In the genomic region with DNA sequence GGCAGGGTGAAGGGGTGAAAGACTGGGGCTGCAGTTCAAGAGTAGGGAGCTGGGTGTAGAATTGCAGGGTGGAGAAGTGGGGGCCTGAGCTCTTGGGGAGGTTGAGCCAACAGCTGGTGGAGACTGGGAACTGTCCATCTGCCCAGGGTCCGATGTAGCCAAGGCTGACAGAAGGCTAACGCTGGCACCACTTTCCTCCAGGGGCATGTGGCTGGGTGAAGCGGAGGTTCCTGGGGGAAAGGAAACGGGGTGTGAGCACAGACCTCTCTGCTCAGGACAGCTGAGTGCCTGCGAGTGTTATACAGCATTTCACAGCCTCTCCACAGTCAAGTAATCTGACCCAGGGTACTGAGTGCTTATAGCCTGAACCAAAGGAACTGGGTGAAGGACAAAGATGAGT, we compare ENCODE assay signal across 20 mouse cellular contexts. TPM values are rescaled to one million over a fixed set of nuclear protein-coding genes. Genes with fewer than 3 reads are reported as not detected.
A peak's percentile ranks its signal among the peaks of the same experiment; 100 is the strongest.
DNase-seq lines count a peak whose midpoint lies in the region; ATAC-seq and TF ChIP-seq lines count a peak whose summit lies in the region.
"Had no signal": no experiment of that assay in that cellular context is flagged by ENCODE, and none has a peak within 500 bp of the region (broad histone marks: within the 10 kb centered on the region; RNA-seq: fewer than 3 reads in every experiment).

No protein-coding gene starts in this region.

- no peak overlapping the region for H3K4me3 ChIP-seq in cerebellum, adult 2 months (replicated peaks; ENCODE audit: insufficient read depth, low read depth, low read length)
- no peak overlapping the region for H3K4me3 ChIP-seq in neural tube, embryonic 15.5 days (replicated peaks)
- H3K4me3 ChIP-seq: embryonic facial prominence, embryonic 12.5 days; forebrain, embryonic 15.5 days had no signal

- no peak overlapping the region for H3K4me2 ChIP-seq in neural tube, embryonic 15.5 days
- H3K4me2 ChIP-seq: forebrain, embryonic 15.5 days had no signal

- peaks cover 39% of the 10 kb centered on the region for H3K4me1 ChIP-seq in cerebellum, adult 2 months (ENCODE audit: control insufficient read depth, insufficient read depth, low read length)
- H3K4me1 ChIP-seq in neural tube, embryonic 15.5 days, result peaks cover 60% of the 10 kb centered on the region

- no peaks in the 10 kb centered on the region for H3K27me3 ChIP-seq in cerebellum, adult 2 months (ENCODE audit: control insufficient read depth, insufficient read depth, low read length)
- H3K27me3 ChIP-seq in neural tube, embryonic 15.5 days (replicated peaks), result no peaks in the 10 kb centered on the region
- H3K27me3 ChIP-seq: forebrain, embryonic 13.5 days; forebrain, embryonic 15.5 days had no signal

- TF ChIP-seq POLR2A in cerebellum, adult 2 months (IDR thresholded peaks at IDR 0.05; ENCODE audit: borderline replicate concordance, insufficient read depth, low read length), result no peak

- TF ChIP-seq CTCF in cerebellum, adult 2 months (IDR thresholded peaks at IDR 0.05; ENCODE audit: borderline replicate concordance, insufficient read depth, low read depth, low read length), result no peak

- H3K36me3 ChIP-seq in neural tube, embryonic 15.5 days, result peaks cover 37% of the 10 kb centered on the region

- no peak overlapping the region for H3K27ac ChIP-seq in cerebellum, adult 2 months (ENCODE audit: insufficient read depth, low read length)
- no peak overlapping the region for H3K27ac ChIP-seq in neural tube, embryonic 15.5 days (replicated peaks)
- H3K27ac ChIP-seq: embryonic facial prominence, embryonic 12.5 days; forebrain, embryonic 13.5 days; forebrain, embryonic 15.5 days had no signal

- 0 out of 2 replicates have a peak overlapping the region, but pooled peaks have one; percentile 1 for H3K9ac ChIP-seq in neural tube, embryonic 15.5 days (replicated peaks)
- H3K9ac ChIP-seq: forebrain, embryonic 15.5 days; forebrain, postnatal 0 days had no signal

- peak; percentile 44 for DNase-seq in cerebellum, adult 9-11 months
- no peak for DNase-seq in cerebellum, adult 2 months
- DNase-seq in heart, adult 11 months, result peak; percentile 81
- DNase-seq in heart, postnatal 10 days, result no peak
- DNase-seq in neural tube, embryonic 10.5 days (ENCODE audit: extremely low spot score, low spot score), result no peak
- DNase-seq in heart, postnatal 4 days, result no peak
- DNase-seq: adrenal gland, adult 2 months; adrenal gland, postnatal 10 days; adrenal gland, postnatal 25 days; cerebellum, adult 11 months; cerebellum, adult 8-10 months; embryo, embryonic 11 days; forebrain, postnatal 0 days had no signal

- no peak for ATAC-seq in neural tube, embryonic 15.5 days (ENCODE audit: low FRiP score)
- ATAC-seq: forebrain, embryonic 13.5 days; forebrain, embryonic 15.5 days; forebrain, postnatal 0 days had no signal

- WGBS in cerebellum, adult 2 months, result 15% methylated on average over 5 of the region's 5 CpGs
- 88% methylated on average over 5 of the region's 5 CpGs for WGBS in neural tube, embryonic 15.5 days

- intact Hi-C loops in heart, postnatal 10 days (cut with DNase I), result no loop called here

- no peaks in the 10 kb centered on the region for H3K9me3 ChIP-seq in neural tube, embryonic 15.5 days (replicated peaks)
- H3K9me3 ChIP-seq: embryonic facial prominence, embryonic 12.5 days; forebrain, embryonic 13.5 days; forebrain, embryonic 15.5 days had no signal

RNA-seq across cellular contexts. Expression of a gene that starts 2.2 kb away (rescaled TPM):
- 56.3 and 56.8 TPM in 2 replicates for polyA plus RNA-seq in cerebellum, adult 2 months (2012; rRNA removed)
- total RNA-seq in heart, postnatal 10 days (2021), result 10 to 100 TPM; 20.8 to 21.2 TPM
- polyA plus RNA-seq in neural tube, embryonic 15.5 days (2015; fragmentation: Nextera tagmentation; extraction: Ambion mirVana), result 81.1 and 89.4 TPM in 2 replicates
- total RNA-seq in heart, postnatal 4 days (2021), result 10 to 100 TPM; 23.0 to 25.6 TPM

RNA-seq across cellular contexts. Expression of a gene that starts 2.2 kb away (rescaled TPM):
- polyA plus RNA-seq in cerebellum, adult 2 months (2012; rRNA removed), result 128 and 137 TPM in 2 replicates
- 1 to 10 TPM; 7.1 to 9.1 TPM for total RNA-seq in heart, postnatal 10 days (2021)
- polyA plus RNA-seq in neural tube, embryonic 15.5 days (2015; fragmentation: Nextera tagmentation; extraction: Ambion mirVana), result 47.9 and 59.6 TPM in 2 replicates
- total RNA-seq in heart, postnatal 4 days (2021), result 1 to 10 TPM; 5.9 to 6.2 TPM

RNA-seq across cellular contexts. Expression of a gene that starts 8.7 kb away (rescaled TPM):
- 0.51 TPM in 2 replicates for polyA plus RNA-seq in cerebellum, adult 2 months (2012; rRNA removed)
- not detected for total RNA-seq in heart, postnatal 10 days (2021)
- 0.22 and 0.35 TPM in 2 replicates for polyA plus RNA-seq in neural tube, embryonic 15.5 days (2015; fragmentation: Nextera tagmentation; extraction: Ambion mirVana)
- not detected for total RNA-seq in heart, postnatal 4 days (2021)
- total RNA-seq: adrenal gland, adult 2 months; adrenal gland, postnatal 10 days; adrenal gland, postnatal 25 days; adrenal gland, postnatal 4 days; common myeloid progenitor, adult 5-6 weeks; forebrain, postnatal 0 days had no signal
- polyA plus RNA-seq: adrenal gland, adult 2 months; brain, embryonic 14.5 days; forebrain, embryonic 13.5 days had no signal

RNA-seq across cellular contexts. Expression of a gene that starts 9.3 kb away (rescaled TPM):
- polyA plus RNA-seq in cerebellum, adult 2 months (2012; rRNA removed), result 15.3 and 17.4 TPM in 2 replicates
- total RNA-seq in heart, postnatal 10 days (2021), result 1 to 10 TPM; 2.9 to 3.5 TPM
- polyA plus RNA-seq in neural tube, embryonic 15.5 days (2015; fragmentation: Nextera tagmentation; extraction: Ambion mirVana), result 13.9 and 16.2 TPM in 2 replicates
- 1 to 10 TPM; 5.4 to 6.8 TPM for total RNA-seq in heart, postnatal 4 days (2021)

RNA-seq across cellular contexts. Expression of a gene that starts 12.7 kb away (rescaled TPM):
- 69.8 and 72.1 TPM in 2 replicates for polyA plus RNA-seq in cerebellum, adult 2 months (2012; rRNA removed)
- under 1 TPM; 0.62 to 0.93 TPM for total RNA-seq in heart, postnatal 10 days (2021)
- 21.5 and 28.5 TPM in 2 replicates for polyA plus RNA-seq in neural tube, embryonic 15.5 days (2015; fragmentation: Nextera tagmentation; extraction: Ambion mirVana)
- under 1 TPM; 0.41 TPM for total RNA-seq in heart, postnatal 4 days (2021)

Comparison
In these comparisons a context has a peak if more than half of its experiments do, and no peak if none do; other contexts are left out.
1. DNase-seq: peak in cerebellum, adult 9-11 months (single experiment) and heart, adult 11 months (single experiment); none in cerebellum, adult 2 months (0 of 2), heart, postnatal 10 days (0 of 2), neural tube, embryonic 10.5 days (single experiment) and heart, postnatal 4 days (single experiment).